Mouse (Mus musculus) layer of hippocampus, adult 6 months (tissue): ENCODE measurements around the gene Gm15155. TPM values are rescaled to one million over a fixed set of nuclear protein-coding genes. Genes with fewer than 3 reads are reported as not detected.

ENCODE experiments used
- long read RNA-seq, 2 experiments: library from polyadenylated mRNA; unstranded; transcript quantifications; one replicate each; pipeline ENCODE4 v2.0.0; 2019 to 2020
- polyA plus RNA-seq: library from polyadenylated mRNA; unstranded; fragments of <200 nt; fragmentation: Nextera tagmentation; gene quantifications from 2 replicates; pipeline ENCODE4 v1.2.3, GENCODE M21; 2021

Gene Gm15155
- not detected in 2 replicates for polyA plus RNA-seq
- long read RNA-seq, experiment 1: 0 reads
- long read RNA-seq, experiment 2: 0 reads

DNA sequence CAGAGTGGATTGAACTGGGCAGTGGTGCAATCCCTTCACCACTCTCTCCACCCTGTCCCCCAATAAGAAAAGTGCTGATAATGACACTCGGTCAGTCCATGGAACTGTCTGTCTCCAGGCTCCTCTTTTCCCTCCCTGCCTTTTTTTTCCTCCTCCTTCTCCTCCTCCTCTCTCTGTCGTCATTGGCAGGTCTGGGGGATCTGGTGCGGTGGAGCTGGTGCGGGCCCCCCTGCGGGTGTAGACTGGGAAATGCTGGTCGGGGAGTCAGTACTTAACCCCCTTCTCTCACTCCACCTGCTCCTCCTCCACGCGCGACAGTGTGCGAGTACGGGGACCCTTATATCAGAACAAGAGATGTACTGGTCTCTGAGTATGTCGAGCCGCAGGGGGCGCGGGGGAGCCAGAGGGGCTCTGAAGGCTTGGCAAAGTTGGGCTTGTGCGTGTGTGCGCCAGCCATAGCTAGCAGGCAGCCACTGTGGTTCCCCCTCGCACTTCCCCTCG, at the start of gene Gm15155:
Gene Gm15155, plus strand, starts transcription at position 401 of the 501 bp plus-strand sequence.

DNA sequence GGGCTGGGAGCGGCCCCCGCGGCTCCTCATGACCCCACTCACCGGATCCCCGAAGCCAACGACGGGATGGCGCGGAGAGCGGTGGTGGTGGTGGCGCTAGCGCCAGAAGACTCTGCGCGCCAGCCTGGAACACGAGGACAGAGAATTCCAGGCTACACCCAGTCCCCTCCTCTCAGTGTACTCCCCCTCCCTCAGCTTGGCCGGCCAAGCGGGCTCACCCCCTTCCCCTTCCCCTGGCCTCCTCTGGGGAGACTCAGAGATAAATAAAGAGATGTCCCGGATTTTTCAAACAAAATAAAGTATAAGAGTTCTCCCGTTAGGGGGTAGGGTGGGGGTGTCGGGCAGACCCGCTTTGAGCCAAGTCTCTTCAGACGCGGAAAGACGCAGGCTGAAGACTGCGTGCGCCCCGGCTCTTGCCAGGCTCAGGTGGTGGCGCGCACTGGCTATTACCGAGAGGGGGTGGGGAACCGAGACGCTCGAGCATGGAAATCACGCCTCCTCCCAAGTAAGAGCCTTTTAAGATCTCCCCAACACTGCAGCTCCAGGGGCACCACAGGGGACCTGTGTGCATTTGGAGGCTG, 750 bp upstream of the Gm15155 start, which contains the start of gene Ptchd1:
Gene Ptchd1, minus strand, starts transcription at position 114 of the 581 bp plus-strand sequence.

Other genes with a start within 250 kb of the Gm15155 start
- gene Ptchd1, start 927 bp upstream of the Gm15155 start, polyA plus RNA-seq: 2.9 and 3.1 TPM in 2 replicates